Mouse (Mus musculus) megakaryocyte, embryonic 14.5 days (primary cell): Measurements from ENCODE around the gene Oaz3. TPM values are rescaled to one million over a fixed set of nuclear protein-coding genes. Genes with fewer than 3 reads are reported as not detected.

Experiments used
- H3K27me3 ChIP-seq: replicated peaks from 2 replicates; pipeline ENCODE3; 2012; ENCODE audit warnings: inconsistent platforms
- H3K36me3 ChIP-seq: replicated peaks from 2 replicates; pipeline ENCODE3; 2012; ENCODE audit warnings: low read length, inconsistent platforms, mixed read lengths
- H3K4me1 ChIP-seq: 2 replicates; pipeline ENCODE4 v1.6.1; 2012; ENCODE audit warnings: inconsistent platforms
- H3K4me3 ChIP-seq: replicated peaks from 2 replicates; pipeline ENCODE3; 2012; ENCODE audit warnings: moderate library complexity, mild to moderate bottlenecking, inconsistent platforms
- H3K9me3 ChIP-seq: 2 replicates; pipeline ENCODE4 v1.6.1; 2012; ENCODE audit warnings: inconsistent platforms
- FLI1 ChIP-seq: IDR thresholded peaks from 2 replicates; pipeline ENCODE4 v1.6.1; 2012; ENCODE audit warnings: low read length, inconsistent platforms, mixed read lengths
- GATA1 ChIP-seq: IDR thresholded peaks from 3 replicates; pipeline ENCODE4 v1.6.1; 2012; ENCODE audit warnings: mixed read lengths, low read length, inconsistent platforms, borderline replicate concordance
- polyA plus RNA-seq: library from polyadenylated mRNA; stranded (reverse); fragments of >175 nt; gene quantifications from 2 replicates; pipeline ENCODE4 v1.2.3, GENCODE M21; 2012; ENCODE audit warnings: low replicate concordance; ENCODE audit not compliant: insufficient read depth

The Oaz3 gene
- polyA plus RNA-seq, 1 experiment: 0.28 TPM

- no peaks in the 10 kb centered on the region for H3K9me3 ChIP-seq
- H3K27me3 ChIP-seq: peaks cover 75% of the 10 kb centered on the region
- TF ChIP-seq FLI1 (no peak), GATA1 (no peak)
These were observed 33.7 kb upstream of the Oaz3 start for GRCm38 (mm10) chr3:94477444-94477843.

GRCm38 (mm10) chr3:94476301-94477035, 32.8 kb upstream of the Oaz3 start:
- H3K27me3 ChIP-seq: peaks cover 73% of the 10 kb centered on the region
- TF ChIP-seq FLI1 (no peak), GATA1 (no peak)

More at GRCm38 (mm10) chr3:94477444-94477843, 33.7 kb upstream of the Oaz3 start:
- no peak overlapping the region for H3K4me3 ChIP-seq
- H3K4me1 ChIP-seq: peaks cover 23% of the 10 kb centered on the region
- no peaks in the 10 kb centered on the region for H3K36me3 ChIP-seq

GRCm38 (mm10) chr3:94473567-94474232, 30.0 kb upstream of the Oaz3 start:
- H3K9me3 ChIP-seq: no peaks in the 10 kb centered on the region
- no peak overlapping the region for H3K4me3 ChIP-seq
- no peaks in the 10 kb centered on the region; the same call in 1 of the 2 replicates for H3K4me1 ChIP-seq
- TF ChIP-seq GATA1 (no peak), FLI1 (no peak)
- no peaks in the 10 kb centered on the region for H3K36me3 ChIP-seq
- peaks cover 58% of the 10 kb centered on the region for H3K27me3 ChIP-seq

More at GRCm38 (mm10) chr3:94476301-94477035, 32.8 kb upstream of the Oaz3 start:
- Histone ChIP-seq H3K9me3 (no peaks in the 10 kb centered on the region), H3K4me1 (peaks cover 13% of the 10 kb centered on the region), H3K36me3 (no peaks in the 10 kb centered on the region), H3K4me3 (no peak overlapping the region)

- Histone ChIP-seq H3K27me3 (peaks cover 58% of the 10 kb centered on the region), H3K4me1 (no peaks in the 10 kb centered on the region; the same call in 1 of the 2 replicates), H3K9me3 (no peaks in the 10 kb centered on the region), H3K4me3 (no peak overlapping the region), H3K36me3 (no peaks in the 10 kb centered on the region)
- TF ChIP-seq FLI1 (no peak), GATA1 (no peak)
These were observed 29.4 kb upstream of the Oaz3 start for GRCm38 (mm10) chr3:94473115-94473505.

GRCm38 (mm10) chr3:94472447-94473114, 28.9 kb upstream of the Oaz3 start:
- Histone ChIP-seq H3K4me1 (no peaks in the 10 kb centered on the region; the same call in 1 of the 2 replicates), H3K36me3 (no peaks in the 10 kb centered on the region), H3K27me3 (peaks cover 58% of the 10 kb centered on the region), H3K4me3 (no peak overlapping the region), H3K9me3 (no peaks in the 10 kb centered on the region)
- TF ChIP-seq GATA1: no peak
- no peak for TF ChIP-seq FLI1

GRCm38 (mm10) chr3:94468931-94469330, 25.2 kb upstream of the Oaz3 start:
- TF ChIP-seq GATA1 (no peak), FLI1 (no peak)
- H3K4me3 ChIP-seq: no peak overlapping the region
- H3K4me1 ChIP-seq: no peaks in the 10 kb centered on the region; the same call in 1 of the 2 replicates
- no peaks in the 10 kb centered on the region for H3K9me3 ChIP-seq
- H3K27me3 ChIP-seq: peaks cover 47% of the 10 kb centered on the region
- no peaks in the 10 kb centered on the region for H3K36me3 ChIP-seq

- TF ChIP-seq GATA1 (no peak), FLI1 (no peak)
- Histone ChIP-seq H3K4me3 (no peak overlapping the region), H3K27me3 (peaks cover 37% of the 10 kb centered on the region), H3K36me3 (no peaks in the 10 kb centered on the region), H3K9me3 (no peaks in the 10 kb centered on the region), H3K4me1 (no peaks in the 10 kb centered on the region)
These were observed 22.1 kb upstream of the Oaz3 start for GRCm38 (mm10) chr3:94465632-94466430.

- Histone ChIP-seq H3K27me3 (peaks cover 37% of the 10 kb centered on the region), H3K4me1 (no peaks in the 10 kb centered on the region), H3K36me3 (no peaks in the 10 kb centered on the region), H3K4me3 (no peak overlapping the region), H3K9me3 (peaks cover 3% of the 10 kb centered on the region; the same call in 1 of the 2 replicates)
- no peak for TF ChIP-seq GATA1
- TF ChIP-seq FLI1: no peak
These were observed 20.3 kb upstream of the Oaz3 start for GRCm38 (mm10) chr3:94463926-94464578.

- TF ChIP-seq FLI1 (no peak), GATA1 (no peak)
These were observed 16.1 kb upstream of the Oaz3 start for GRCm38 (mm10) chr3:94459834-94460233.

More at GRCm38 (mm10) chr3:94459834-94460233, 16.1 kb upstream of the Oaz3 start:
- Histone ChIP-seq H3K4me3 (no peak overlapping the region), H3K9me3 (peaks cover 13% of the 10 kb centered on the region), H3K4me1 (peaks cover 15% of the 10 kb centered on the region), H3K27me3 (peaks cover 30% of the 10 kb centered on the region), H3K36me3 (no peaks in the 10 kb centered on the region)
